Mouse (Mus musculus) embryonic facial prominence, embryonic 11.5 days (tissue): ENCODE measurements at regions not wholly inside any gene's neighbourhood (a gene's known extent, or its start where the extent isn't known, plus 50 kb on each side); places are given as distances from the start of the nearest gene placed in this dataset.

Source experiments
- ATAC-seq: fragments of 200-750 bp; cut with Nextera tagmentation; replicated peaks from 2 replicates; pipeline ENCODE4 v1.8.0; 2017; ENCODE audit warnings: low read depth; ENCODE audit not compliant: insufficient number of reproducible peaks, low FRiP score, low TSS enrichment
- DNase-seq: peaks from one replicate; pipeline ENCODE4 v3.0.0-alpha.2; 2015; ENCODE audit warnings: low spot score
- H3K27ac ChIP-seq: fragments of 300-500 bp; sonication (generic); replicated peaks from 2 replicates; pipeline ENCODE4 v1.5.1; 2014; ENCODE audit warnings: mild to moderate bottlenecking, low read depth, low read length, control low read depth
- H3K27me3 ChIP-seq: fragments of 300-500 bp; sonication (generic); 2 replicates; pipeline ENCODE4 v1.6.1; 2014; ENCODE audit warnings: mild to moderate bottlenecking, low read length, moderate library complexity, mixed read lengths; ENCODE audit not compliant: control insufficient read depth, insufficient read depth
- H3K36me3 ChIP-seq: fragments of 300-500 bp; sonication (generic); replicated peaks from 2 replicates; pipeline ENCODE4 v1.6.1; 2014; ENCODE audit warnings: low read depth, mild to moderate bottlenecking, low read length, moderate library complexity, mixed read lengths; ENCODE audit not compliant: control insufficient read depth, insufficient read depth
- H3K4me1 ChIP-seq: fragments of 300-500 bp; sonication (generic); 2 replicates; pipeline ENCODE4 v1.6.1; 2014; ENCODE audit warnings: low read length, mixed read lengths; ENCODE audit not compliant: control insufficient read depth, insufficient read depth
- H3K4me2 ChIP-seq: fragments of 300-500 bp; sonication (generic); 2 replicates; pipeline ENCODE4 v1.6.1; 2014; ENCODE audit warnings: low read depth, mild to moderate bottlenecking, control low read depth, low read length, moderate library complexity
- H3K4me3 ChIP-seq: fragments of 300-500 bp; sonication (generic); 2 replicates; pipeline ENCODE4 v1.5.1; 2014; ENCODE audit warnings: low read depth, low read length, control low read depth
- H3K9ac ChIP-seq: fragments of 300-500 bp; sonication (generic); replicated peaks from 2 replicates; pipeline ENCODE4 v1.6.1; 2014; ENCODE audit warnings: mild to moderate bottlenecking, control low read depth, low read length
- H3K9me3 ChIP-seq: fragments of 300-500 bp; sonication (generic); replicated peaks from 2 replicates; pipeline ENCODE4 v1.6.1; 2016; ENCODE audit warnings: mild to moderate bottlenecking, low read length, inconsistent platforms, mixed read lengths; ENCODE audit not compliant: control insufficient read depth
- WGBS: fragments of 180-500 bp; shearing (Covaris S2); extraction: QIAGEN DNeasy Blood & Tissue Kit; methylation state at CpG from one replicate; pipeline ENCODE4 v1.1.7; 2014; 5-methylcytosine and 5-hydroxymethylcytosine counted together

DNA sequence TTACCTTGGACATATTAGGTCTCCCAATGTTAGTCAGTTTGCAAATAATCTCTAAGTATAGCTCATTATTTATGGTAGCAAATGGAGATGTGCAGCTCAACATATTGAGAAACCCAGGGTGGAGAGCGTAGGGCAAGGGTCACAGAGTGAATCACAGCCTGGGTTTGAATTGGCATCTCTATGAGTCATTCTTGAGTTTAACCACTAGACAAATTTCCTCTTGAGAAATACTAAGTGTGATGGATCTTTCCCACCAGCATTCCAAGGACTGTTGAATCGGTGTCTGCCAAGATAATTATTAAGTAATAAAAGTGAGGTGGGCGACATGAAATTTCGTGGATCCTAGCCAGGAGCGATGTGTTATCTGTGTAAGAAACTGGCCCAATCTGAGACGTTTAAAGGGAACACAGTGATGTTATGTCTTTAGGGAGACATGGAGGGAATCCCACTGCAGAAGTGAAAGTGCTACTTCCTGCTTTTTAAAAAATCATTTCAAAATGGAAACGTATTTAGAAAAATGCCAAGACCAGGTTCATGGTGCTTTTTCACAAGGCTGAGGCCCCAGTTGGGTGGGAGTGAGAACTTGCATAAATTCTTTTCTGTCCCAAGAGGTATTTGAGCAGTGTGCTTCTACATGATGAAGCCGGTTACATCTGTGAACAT lies 251.3 kb upstream of the Ptger4 start:
- Histone ChIP-seq H3K36me3 (no peaks in the 10 kb centered on the region), H3K9me3 (no peaks in the 10 kb centered on the region), H3K4me3 (no peak overlapping the region), H3K9ac (no peak overlapping the region), H3K27ac (no peak overlapping the region), H3K4me1 (no peaks in the 10 kb centered on the region), H3K4me2 (no peak overlapping the region), H3K27me3 (no peaks in the 10 kb centered on the region)
- DNase-seq (no peak), ATAC-seq (no peak)
- 88% methylated on average over 8 of the region's 8 CpGs for WGBS

DNA sequence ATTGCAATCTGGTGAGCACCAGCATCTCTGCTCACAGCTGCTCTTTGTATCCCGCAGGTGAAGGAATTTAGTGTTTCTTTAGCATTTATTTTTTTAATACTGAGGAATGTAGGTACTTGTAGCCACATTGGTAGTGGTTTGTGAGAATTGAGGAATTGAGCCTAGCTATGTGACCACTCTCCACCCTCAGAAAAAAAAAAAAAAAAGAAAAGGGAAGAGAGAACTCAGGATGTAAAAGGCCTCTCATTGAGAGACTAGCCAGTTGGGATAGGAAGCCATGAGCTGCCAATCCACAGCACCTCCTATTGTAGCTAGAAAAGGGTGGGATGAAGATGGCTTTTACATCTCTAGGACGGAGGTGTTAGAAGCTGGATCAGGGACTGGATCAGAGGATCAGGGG lies 252.0 kb upstream of the Ptger4 start:
- no peak overlapping the region for H3K4me2 ChIP-seq
- 84% methylated on average over 2 of the region's 2 CpGs for WGBS
- no peaks in the 10 kb centered on the region for H3K36me3 ChIP-seq
- H3K27me3 ChIP-seq: no peaks in the 10 kb centered on the region
- H3K4me3 ChIP-seq: no peak overlapping the region
- no peak overlapping the region for H3K27ac ChIP-seq
- H3K4me1 ChIP-seq: no peaks in the 10 kb centered on the region
- DNase-seq (no peak), ATAC-seq (no peak)
- H3K9ac ChIP-seq: no peak overlapping the region
- H3K9me3 ChIP-seq: no peaks in the 10 kb centered on the region

DNA sequence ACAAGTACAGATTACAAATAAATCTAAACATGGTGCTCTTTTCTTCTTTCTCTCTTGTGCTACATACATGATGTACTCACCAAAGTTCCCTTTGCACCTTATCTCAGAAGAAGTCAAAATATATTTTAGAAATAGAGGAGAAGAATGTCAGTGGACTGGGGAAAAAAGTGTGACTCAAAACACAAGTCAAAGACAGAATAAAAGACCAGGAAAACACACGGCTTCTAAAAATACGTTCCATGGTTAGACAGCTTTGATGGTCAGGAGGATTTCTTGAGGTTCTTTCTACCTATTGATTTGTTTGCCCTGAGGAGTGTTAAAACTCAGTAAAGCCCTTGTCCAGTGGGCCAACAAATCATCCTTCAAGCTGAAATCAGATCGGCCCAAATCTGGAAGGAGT lies 260.5 kb upstream of the Ptger4 start:
- ATAC-seq: no peak
- no peak overlapping the region for H3K4me3 ChIP-seq
- no peaks in the 10 kb centered on the region for H3K27me3 ChIP-seq
- 84% methylated on average over 3 of the region's 3 CpGs for WGBS
- H3K4me2 ChIP-seq: no peak overlapping the region
- no peak for DNase-seq
- H3K9me3 ChIP-seq: no peaks in the 10 kb centered on the region
- H3K9ac ChIP-seq: no peak overlapping the region
- H3K27ac ChIP-seq: no peak overlapping the region
- no peaks in the 10 kb centered on the region for H3K4me1 ChIP-seq
- H3K36me3 ChIP-seq: no peaks in the 10 kb centered on the region

DNA sequence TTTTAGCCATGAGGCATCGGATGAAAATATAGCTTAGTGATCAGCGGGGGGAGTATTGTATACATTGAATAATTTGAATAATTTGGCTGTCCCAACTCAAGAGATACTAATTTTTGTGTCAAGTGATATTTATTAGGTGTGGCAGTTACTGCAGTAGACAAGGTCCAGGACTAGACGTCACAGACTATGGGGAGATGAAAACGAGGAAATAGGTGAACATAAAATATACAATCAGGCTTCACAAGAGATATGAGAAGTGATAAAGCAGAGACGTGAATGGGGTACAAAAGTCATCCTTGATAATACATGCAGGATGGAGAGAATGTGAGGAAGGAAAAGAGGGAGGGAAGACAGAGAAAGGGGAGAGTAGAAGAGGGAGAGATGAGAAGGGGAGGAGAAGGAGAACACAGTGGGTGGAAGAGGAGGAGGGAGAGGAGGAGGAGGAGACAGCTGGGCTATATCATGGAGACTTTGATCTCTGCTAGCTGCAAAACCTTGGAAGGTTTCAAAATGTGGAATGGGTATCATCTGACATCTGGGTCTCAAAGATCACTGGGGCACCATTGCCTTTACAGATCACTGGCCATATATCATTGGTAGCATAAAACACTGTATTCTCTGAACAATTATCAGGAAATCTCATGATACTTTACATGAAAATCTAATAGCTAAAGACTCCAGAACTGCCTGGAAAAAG lies 263.0 kb upstream of the Ptger4 start:
- no peaks in the 10 kb centered on the region for H3K36me3 ChIP-seq
- no peaks in the 10 kb centered on the region for H3K9me3 ChIP-seq
- H3K27ac ChIP-seq: no peak overlapping the region
- no peaks in the 10 kb centered on the region for H3K4me1 ChIP-seq
- no peak overlapping the region for H3K4me3 ChIP-seq
- H3K27me3 ChIP-seq: no peaks in the 10 kb centered on the region
- H3K9ac ChIP-seq: no peak overlapping the region
- WGBS: 78% methylated on average over 5 of the region's 5 CpGs
- no peak for DNase-seq
- no peak for ATAC-seq
- no peak overlapping the region for H3K4me2 ChIP-seq

DNA sequence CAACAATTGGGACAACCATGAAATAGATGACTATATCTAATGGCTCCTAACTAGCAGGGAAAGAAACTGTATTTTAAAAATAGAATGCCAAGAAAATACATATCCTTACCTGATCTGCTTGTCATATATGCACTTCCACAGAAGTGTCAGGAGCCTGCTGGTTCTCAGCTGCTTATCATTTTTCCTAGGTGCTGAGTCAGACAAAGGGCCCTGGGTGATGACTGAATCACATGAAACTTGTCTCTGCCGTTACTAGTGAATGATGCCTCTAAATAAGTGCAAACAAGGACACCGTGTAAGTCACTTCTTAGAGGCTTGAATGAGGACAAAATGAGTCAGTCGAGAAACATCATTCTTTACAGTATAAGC lies 263.5 kb upstream of the Ptger4 start:
- DNase-seq (no peak), ATAC-seq (no peak)
- no peak overlapping the region for H3K9ac ChIP-seq

DNA sequence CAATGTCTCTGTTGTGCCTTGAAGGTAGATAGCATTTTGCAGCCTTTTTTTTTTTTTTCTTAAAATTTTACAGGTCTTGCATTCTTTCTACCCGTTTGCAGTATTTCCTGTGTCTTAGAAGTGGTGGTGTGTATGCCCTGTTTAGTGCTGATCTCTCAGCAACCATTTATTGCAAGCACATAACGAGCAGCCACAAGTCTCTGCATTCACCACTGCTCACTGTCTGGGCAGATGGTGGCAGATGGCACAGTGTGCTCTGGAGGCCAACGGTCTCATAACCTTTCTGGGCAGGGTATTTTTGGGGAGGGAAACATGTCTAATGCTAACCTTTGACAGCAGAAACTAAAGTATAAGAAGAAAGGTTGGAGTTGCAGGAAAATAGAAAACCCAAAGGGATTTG lies 266.1 kb upstream of the Ptger4 start:
- Histone ChIP-seq H3K9ac (no peak overlapping the region), H3K36me3 (no peaks in the 10 kb centered on the region), H3K27me3 (no peaks in the 10 kb centered on the region), H3K4me2 (no peak overlapping the region), H3K27ac (no peak overlapping the region), H3K4me1 (no peaks in the 10 kb centered on the region), H3K9me3 (no peaks in the 10 kb centered on the region), H3K4me3 (no peak overlapping the region)
- ATAC-seq (no peak), DNase-seq (no peak)
- WGBS: 58% methylated on average over 3 of the region's 3 CpGs

More for the DNA sequence above, 263.5 kb upstream of the Ptger4 start:
- no peaks in the 10 kb centered on the region for H3K36me3 ChIP-seq
- no peak overlapping the region for H3K4me2 ChIP-seq
- H3K27ac ChIP-seq: no peak overlapping the region
- H3K27me3 ChIP-seq: no peaks in the 10 kb centered on the region
- 81% methylated on average over 3 of the region's 3 CpGs for WGBS
- H3K4me3 ChIP-seq: no peak overlapping the region
- no peaks in the 10 kb centered on the region for H3K4me1 ChIP-seq
- H3K9me3 ChIP-seq: no peaks in the 10 kb centered on the region

DNA sequence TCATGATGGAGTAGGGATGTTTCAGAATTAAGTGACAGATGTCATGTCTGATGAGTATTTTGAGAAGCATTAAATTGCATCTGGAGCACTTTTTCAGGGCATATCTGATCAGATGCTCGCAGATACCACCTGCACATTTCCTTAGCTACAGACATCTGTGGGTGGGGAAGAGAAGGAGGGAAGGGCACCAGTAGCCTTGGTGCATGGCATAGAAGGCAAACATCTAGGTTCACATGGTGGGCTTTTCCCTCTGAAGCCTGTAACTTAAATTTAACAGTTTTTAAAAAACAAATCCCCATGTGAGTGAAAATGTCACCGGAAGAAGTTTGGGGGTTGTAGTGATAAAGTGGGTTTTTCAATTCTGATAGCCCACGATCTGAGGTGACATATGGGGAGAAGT lies 267.1 kb upstream of the Ptger4 start:
- no peak for DNase-seq
- H3K9me3 ChIP-seq: no peaks in the 10 kb centered on the region
- H3K4me3 ChIP-seq: no peak overlapping the region
- H3K27ac ChIP-seq: no peak overlapping the region
- H3K27me3 ChIP-seq: no peaks in the 10 kb centered on the region
- no peak for ATAC-seq
- no peak overlapping the region for H3K9ac ChIP-seq
- H3K36me3 ChIP-seq: no peaks in the 10 kb centered on the region
- WGBS: 86% methylated on average over 3 of the region's 3 CpGs
- H3K4me2 ChIP-seq: no peak overlapping the region
- no peaks in the 10 kb centered on the region for H3K4me1 ChIP-seq

DNA sequence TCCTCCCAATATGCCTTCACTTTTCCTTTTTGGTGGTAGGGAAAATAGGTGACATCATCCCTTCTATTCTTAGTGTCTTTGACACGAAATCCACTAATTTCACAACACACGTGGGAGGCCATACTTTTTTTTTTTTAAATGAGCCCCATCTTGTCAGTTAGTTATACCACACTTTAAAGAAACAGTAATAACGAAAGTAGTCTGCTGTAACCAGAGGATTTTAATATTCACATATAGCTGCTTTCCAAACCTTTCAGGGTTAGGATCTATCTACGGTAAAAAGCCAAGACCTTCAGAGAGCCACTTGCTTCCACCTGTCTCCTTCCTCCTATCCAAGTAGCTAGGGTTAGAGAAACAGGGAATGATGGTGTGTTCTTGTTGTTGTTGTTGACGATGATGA lies 268.6 kb upstream of the Ptger4 start:
- Histone ChIP-seq H3K9ac (no peak overlapping the region), H3K4me1 (no peaks in the 10 kb centered on the region), H3K36me3 (no peaks in the 10 kb centered on the region), H3K4me2 (no peak overlapping the region), H3K27me3 (no peaks in the 10 kb centered on the region), H3K9me3 (no peaks in the 10 kb centered on the region), H3K4me3 (no peak overlapping the region), H3K27ac (no peak overlapping the region)
- DNase-seq (no peak), ATAC-seq (no peak)
- 87% methylated on average over 5 of the region's 5 CpGs for WGBS
